Mouse (Mus musculus) neural tube, embryonic 11.5 days (tissue): ENCODE measurements around the gene Gm20388. TPM values are rescaled to one million over a fixed set of nuclear protein-coding genes. Genes with fewer than 3 reads are reported as not detected.

Experiments
- ATAC-seq: fragments of 200-750 bp; cut with Nextera tagmentation; 2 replicates; pipeline ENCODE4 v1.8.0; 2017; ENCODE audit warnings: moderate number of reproducible peaks, mild to moderate bottlenecking, moderate TSS enrichment, moderate library complexity; ENCODE audit not compliant: insufficient read depth, low FRiP score, low TSS enrichment
- DNase-seq: peaks from one replicate; pipeline ENCODE4 v3.0.0-alpha.2; 2015; ENCODE audit warnings: low spot score
- H3K27ac ChIP-seq: fragments of 300-500 bp; sonication (generic); 2 replicates; pipeline ENCODE4 v1.5.1; 2014; ENCODE audit warnings: low read depth, mild to moderate bottlenecking, low read length
- H3K27me3 ChIP-seq: fragments of 300-500 bp; sonication (generic); 2 replicates; pipeline ENCODE4 v1.6.1; 2014; ENCODE audit warnings: mild to moderate bottlenecking, low read length, mixed read lengths; ENCODE audit not compliant: control insufficient read depth, insufficient read depth
- H3K36me3 ChIP-seq: fragments of 300-500 bp; sonication (generic); 2 replicates; pipeline ENCODE4 v1.6.1; 2014; ENCODE audit warnings: mild to moderate bottlenecking, low read length, moderate library complexity, mixed read lengths; ENCODE audit not compliant: control insufficient read depth, insufficient read depth
- H3K4me1 ChIP-seq: fragments of 300-500 bp; sonication (generic); 2 replicates; pipeline ENCODE4 v1.6.1; 2014; ENCODE audit warnings: low read length, mixed read lengths; ENCODE audit not compliant: control insufficient read depth, insufficient read depth
- H3K4me2 ChIP-seq: fragments of 300-500 bp; sonication (generic); 2 replicates; pipeline ENCODE4 v1.6.1; 2014; ENCODE audit warnings: low read depth, mild to moderate bottlenecking, moderate library complexity
- H3K4me3 ChIP-seq: fragments of 300-500 bp; sonication (generic); 2 replicates; pipeline ENCODE4 v1.5.1; 2014; ENCODE audit warnings: low read depth, low read length
- H3K9ac ChIP-seq: fragments of 300-500 bp; sonication (generic); 2 replicates; pipeline ENCODE4 v1.6.1; 2014; ENCODE audit warnings: mild to moderate bottlenecking, low read length
- H3K9me3 ChIP-seq: fragments of 300-500 bp; sonication (generic); 2 replicates; pipeline ENCODE4 v1.6.1; 2016; ENCODE audit warnings: low read length; ENCODE audit not compliant: control insufficient read depth
- WGBS: fragments of 180-500 bp; shearing (Covaris S2); extraction: QIAGEN DNeasy Blood & Tissue Kit; methylation state at CpG from one replicate; pipeline ENCODE4 v1.1.7; 2014; 5-methylcytosine and 5-hydroxymethylcytosine counted together
- polyA plus RNA-seq: library from polyadenylated mRNA; unstranded; fragments of >200 nt; fragmentation: Nextera tagmentation; extraction: Ambion mirVana; gene quantifications from 2 replicates; pipeline ENCODE4 v1.2.1, GENCODE M21; 2014

The Gm20388 gene
- polyA plus RNA-seq, 1 experiment from 2014 or later = not detected

DNA sequence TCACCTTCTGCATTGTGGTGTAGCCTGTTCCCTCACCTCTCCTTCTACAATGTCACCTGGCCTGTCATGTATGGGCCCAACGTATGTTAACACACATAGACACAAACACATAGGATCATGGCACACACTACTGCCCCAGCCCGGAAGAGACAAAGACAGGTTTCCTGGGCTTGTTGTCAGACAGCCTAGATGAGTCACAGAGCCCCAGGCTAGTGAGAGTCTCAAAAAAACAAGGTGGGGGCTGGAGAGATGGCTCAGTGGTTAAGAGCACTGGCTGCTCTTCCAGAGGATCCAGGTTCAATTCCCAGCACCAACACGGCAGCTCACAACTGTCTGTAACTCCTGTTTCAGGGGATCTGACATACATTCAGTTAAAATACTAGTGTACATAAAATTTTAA is 2967.6 kb downstream of the Gm20388 start:
- no peak for ATAC-seq
- 93% methylated on average over 3 of the region's 3 CpGs for WGBS
- H3K27ac ChIP-seq = no peak overlapping the region

DNA sequence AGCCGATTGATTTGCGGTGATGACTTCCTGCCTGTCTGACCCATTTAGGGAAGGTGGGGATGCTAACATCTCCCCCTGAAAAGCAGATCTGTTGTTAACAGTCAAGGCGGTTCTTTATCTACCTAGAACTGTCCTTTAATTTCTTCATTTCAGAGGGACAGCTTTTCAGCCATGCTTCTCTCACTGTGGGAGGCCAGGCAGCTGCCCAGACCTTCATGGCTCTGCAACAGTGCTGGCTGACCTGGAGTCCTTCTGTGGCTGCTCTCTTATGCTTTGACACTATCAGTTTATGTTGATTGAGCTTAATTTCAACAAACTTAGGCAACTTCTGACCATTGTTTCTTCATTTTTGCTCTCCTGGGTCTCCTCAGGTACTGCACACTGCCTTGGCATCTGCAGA is 2969.7 kb downstream of the Gm20388 start:
- Histone ChIP-seq H3K4me1 (0 out of 2 replicates have a peak, but pooled peaks cover 7% of the 10 kb centered on the region), H3K4me2 (no peak overlapping the region), H3K9me3 (no peaks in the 10 kb centered on the region), H3K9ac (no peak overlapping the region), H3K27ac (no peak overlapping the region), H3K36me3 (peaks cover 9% of the 10 kb centered on the region), H3K4me3 (no peak overlapping the region), H3K27me3 (no peaks in the 10 kb centered on the region)
- no peak for DNase-seq
- WGBS = 40% methylated on average over 3 of the region's 3 CpGs
- no peak for ATAC-seq

More for the DNA sequence above, 2967.6 kb downstream of the Gm20388 start:
- no peak overlapping the region for H3K9ac ChIP-seq
- no peak overlapping the region for H3K4me3 ChIP-seq
- H3K4me1 ChIP-seq = 0 out of 2 replicates have a peak, but pooled peaks cover 7% of the 10 kb centered on the region
- no peak for DNase-seq
- H3K4me2 ChIP-seq = no peak overlapping the region
- no peaks in the 10 kb centered on the region for H3K9me3 ChIP-seq
- peaks cover 4% of the 10 kb centered on the region; the same call in 1 of the 2 replicates for H3K36me3 ChIP-seq
- H3K27me3 ChIP-seq = no peaks in the 10 kb centered on the region

DNA sequence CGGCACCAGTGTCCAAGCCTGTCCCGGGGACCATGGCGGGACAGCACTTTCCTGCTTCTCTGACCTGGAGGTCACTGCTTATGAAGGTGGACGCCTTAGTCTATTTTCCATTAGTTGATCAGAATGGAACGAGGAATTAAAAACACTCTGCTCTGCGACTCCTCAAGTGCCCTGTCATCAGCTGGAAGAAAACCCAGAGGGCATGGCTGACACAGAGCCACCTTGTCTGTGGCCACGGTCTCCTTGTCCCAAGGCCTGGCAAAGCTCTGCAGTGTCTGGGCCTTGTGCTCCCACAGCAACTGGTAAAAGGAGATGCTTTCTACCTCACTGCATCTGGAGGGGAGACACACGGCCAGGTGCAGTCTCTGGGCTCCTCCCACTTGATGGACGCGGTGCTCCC is 2973.0 kb downstream of the Gm20388 start:
- DNase-seq (no peak), ATAC-seq (no peak)
- Histone ChIP-seq H3K9me3 (no peaks in the 10 kb centered on the region), H3K4me1 (0 out of 2 replicates have a peak, but pooled peaks cover 7% of the 10 kb centered on the region), H3K27me3 (no peaks in the 10 kb centered on the region), H3K36me3 (peaks cover 27% of the 10 kb centered on the region), H3K27ac (no peak overlapping the region), H3K4me3 (no peak overlapping the region), H3K4me2 (no peak overlapping the region), H3K9ac (no peak overlapping the region)
- WGBS = 91% methylated on average over 10 of the region's 10 CpGs

DNA sequence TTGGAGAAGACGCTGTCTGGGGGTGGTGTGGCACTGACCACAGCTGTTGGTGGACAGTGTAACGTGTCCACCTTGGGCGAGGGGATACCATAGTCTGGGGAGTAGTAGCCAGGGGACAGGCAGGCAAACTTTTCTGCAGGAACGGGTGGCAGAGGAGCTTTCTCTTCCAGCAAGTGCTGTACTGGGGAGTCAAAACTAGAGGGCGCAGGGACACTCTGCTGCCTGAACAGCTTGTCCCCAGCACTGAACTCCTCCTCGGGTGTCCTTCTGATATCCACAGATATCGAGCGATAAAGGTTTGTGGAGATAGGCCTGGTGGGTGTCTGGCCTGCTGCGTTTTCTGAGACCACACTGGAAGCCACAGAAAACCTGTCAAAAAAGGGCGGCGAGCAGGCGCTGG is 2980.8 kb downstream of the Gm20388 start:
- H3K27ac ChIP-seq = no peak overlapping the region
- H3K4me3 ChIP-seq = no peak overlapping the region
- H3K27me3 ChIP-seq = no peaks in the 10 kb centered on the region
- ATAC-seq (no peak), DNase-seq (no peak)
- peaks cover 33% of the 10 kb centered on the region for H3K36me3 ChIP-seq
- no peaks in the 10 kb centered on the region for H3K9me3 ChIP-seq
- 91% methylated on average over 12 of the region's 12 CpGs for WGBS
- no peaks in the 10 kb centered on the region for H3K4me1 ChIP-seq
- H3K9ac ChIP-seq = no peak overlapping the region
- H3K4me2 ChIP-seq = no peak overlapping the region

DNA sequence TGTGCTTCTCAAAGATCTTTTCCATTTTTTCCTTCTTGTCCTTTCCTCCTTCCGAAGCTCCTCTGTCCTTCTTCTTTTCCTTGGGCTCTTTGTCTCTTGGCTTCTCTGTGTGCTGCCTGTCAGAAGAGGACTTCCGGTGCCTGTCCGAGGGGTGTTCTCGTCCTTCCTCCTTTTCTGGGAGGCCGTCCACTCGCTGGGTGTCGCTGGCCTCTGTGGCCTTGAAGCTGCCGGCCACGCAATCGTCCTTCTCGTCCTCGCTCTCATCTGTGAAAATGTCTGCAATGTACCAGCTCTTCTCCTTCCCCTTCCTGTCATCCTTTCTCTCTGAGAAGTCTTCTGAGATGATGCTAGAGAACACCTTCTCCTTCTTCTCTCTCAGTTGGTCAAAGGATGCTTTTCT is 2982.8 kb downstream of the Gm20388 start:
- Histone ChIP-seq H3K9me3 (no peaks in the 10 kb centered on the region), H3K9ac (no peak overlapping the region), H3K27ac (no peak overlapping the region), H3K4me2 (no peak overlapping the region), H3K4me1 (no peaks in the 10 kb centered on the region), H3K27me3 (no peaks in the 10 kb centered on the region), H3K4me3 (no peak overlapping the region), H3K36me3 (peaks cover 31% of the 10 kb centered on the region)
- ATAC-seq = no peak
- no peak for DNase-seq
- 94% methylated on average over 12 of the region's 12 CpGs for WGBS

DNA sequence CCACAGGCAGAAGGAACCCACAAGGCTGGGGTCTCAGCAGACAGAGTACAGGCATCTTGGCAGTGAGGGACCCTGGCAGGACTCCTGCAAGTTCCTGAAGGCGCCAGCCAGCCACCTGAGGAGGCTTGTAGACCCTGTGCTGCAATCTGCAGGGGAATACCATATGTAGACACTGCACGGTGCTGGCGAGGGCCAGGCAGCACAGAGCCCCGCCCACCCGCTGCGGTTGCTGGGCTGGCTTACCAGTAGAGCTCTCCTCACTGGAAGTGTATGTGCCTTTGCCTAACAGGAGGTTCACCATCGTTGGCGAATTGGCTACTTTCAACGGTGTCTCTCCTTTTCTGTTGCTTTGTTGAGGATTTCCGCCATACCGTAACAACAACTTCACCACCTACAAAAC is 2985.7 kb downstream of the Gm20388 start:
- H3K36me3 ChIP-seq = peaks cover 23% of the 10 kb centered on the region
- 95% methylated on average over 11 of the region's 11 CpGs for WGBS
- no peak overlapping the region for H3K4me2 ChIP-seq
- H3K4me1 ChIP-seq = no peaks in the 10 kb centered on the region
- no peak overlapping the region for H3K27ac ChIP-seq
- DNase-seq (no peak), ATAC-seq (no peak)
- H3K27me3 ChIP-seq = no peaks in the 10 kb centered on the region
- H3K9ac ChIP-seq = no peak overlapping the region
- H3K9me3 ChIP-seq = no peaks in the 10 kb centered on the region
- no peak overlapping the region for H3K4me3 ChIP-seq

DNA sequence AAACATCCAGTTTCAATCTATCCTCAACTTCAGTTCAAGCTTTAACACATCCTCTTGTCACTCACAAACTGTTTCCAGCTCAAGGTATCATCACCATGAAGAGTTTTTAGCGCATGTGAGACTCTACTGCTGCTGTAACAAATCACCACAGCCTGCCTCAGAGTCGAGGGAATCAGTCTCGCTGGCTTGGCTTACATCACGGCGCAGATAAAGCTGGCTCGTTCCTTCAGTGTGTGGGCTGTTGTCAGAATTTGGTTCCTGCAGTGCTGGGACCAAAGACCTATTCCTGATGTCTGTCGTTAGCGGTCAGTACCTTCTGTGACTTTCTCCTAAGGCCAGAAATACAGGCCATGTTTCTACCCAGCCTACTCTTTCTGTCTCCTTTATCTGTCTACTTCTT is 2986.6 kb downstream of the Gm20388 start:
- H3K27ac ChIP-seq = no peak overlapping the region
- peaks cover 21% of the 10 kb centered on the region; the same call in 1 of the 2 replicates for H3K36me3 ChIP-seq
- H3K9ac ChIP-seq = no peak overlapping the region
- H3K27me3 ChIP-seq = no peaks in the 10 kb centered on the region
- 97% methylated on average over 8 of the region's 8 CpGs for WGBS
- H3K9me3 ChIP-seq = no peaks in the 10 kb centered on the region
- ATAC-seq (no peak), DNase-seq (no peak)
- H3K4me3 ChIP-seq = no peak overlapping the region
- H3K4me2 ChIP-seq = no peak overlapping the region
- no peaks in the 10 kb centered on the region for H3K4me1 ChIP-seq

DNA sequence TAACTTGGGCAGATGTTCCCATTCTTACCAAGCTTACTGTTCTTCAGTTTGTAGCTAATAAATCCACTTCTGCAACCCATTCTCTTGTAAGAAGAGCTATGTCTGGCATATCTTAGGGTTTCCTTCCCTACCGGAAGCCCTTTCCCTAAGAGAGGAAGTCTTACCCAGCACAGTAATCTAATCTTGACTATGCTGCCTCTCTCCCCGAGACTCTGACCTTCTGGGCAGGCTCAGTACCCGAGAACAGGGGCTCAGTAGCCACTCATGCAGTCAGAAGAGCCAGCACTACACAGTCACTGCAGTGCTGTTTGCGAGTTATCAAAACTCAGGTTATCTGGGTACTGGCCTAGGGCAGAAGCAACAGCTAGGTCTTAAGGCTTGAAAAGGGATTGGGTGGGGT is 2987.4 kb downstream of the Gm20388 start:
- no peak overlapping the region for H3K4me2 ChIP-seq
- H3K4me3 ChIP-seq = no peak overlapping the region
- no peak overlapping the region for H3K9ac ChIP-seq
- no peak overlapping the region for H3K27ac ChIP-seq
- 96% methylated on average over 4 of the region's 4 CpGs for WGBS
- H3K4me1 ChIP-seq = no peaks in the 10 kb centered on the region
- no peaks in the 10 kb centered on the region for H3K27me3 ChIP-seq
- ATAC-seq = no peak
- no peaks in the 10 kb centered on the region for H3K9me3 ChIP-seq
- DNase-seq = no peak
- peaks cover 19% of the 10 kb centered on the region; the same call in 1 of the 2 replicates for H3K36me3 ChIP-seq

DNA sequence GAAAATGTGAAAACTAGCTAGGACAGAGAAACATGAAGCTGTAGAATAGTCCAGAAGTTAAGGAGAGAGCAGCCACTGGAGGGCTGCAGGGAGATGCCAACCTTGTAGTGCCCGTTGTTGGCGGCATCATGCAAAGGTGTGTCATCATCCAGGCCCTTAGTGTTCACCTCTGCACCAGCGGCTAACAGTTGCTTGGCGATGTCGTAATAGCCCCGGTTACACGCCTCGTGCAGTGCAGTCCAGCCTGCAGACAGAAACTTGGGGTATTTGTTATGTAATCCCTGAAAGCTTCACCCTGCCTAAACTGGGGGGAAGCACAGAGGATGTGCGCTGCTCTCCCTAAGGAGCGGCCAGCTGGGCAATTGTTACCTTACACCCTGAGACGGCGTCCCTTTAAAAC is 2987.8 kb downstream of the Gm20388 start:
- Histone ChIP-seq H3K9ac (no peak overlapping the region), H3K36me3 (peaks cover 19% of the 10 kb centered on the region; the same call in 1 of the 2 replicates), H3K27me3 (no peaks in the 10 kb centered on the region), H3K4me2 (no peak overlapping the region), H3K4me3 (no peak overlapping the region), H3K27ac (no peak overlapping the region), H3K9me3 (no peaks in the 10 kb centered on the region), H3K4me1 (no peaks in the 10 kb centered on the region)
- ATAC-seq (no peak), DNase-seq (no peak)
- 96% methylated on average over 12 of the region's 12 CpGs for WGBS
